Mouse (Mus musculus): ENCODE data around the gene Lrp8.

DNA sequence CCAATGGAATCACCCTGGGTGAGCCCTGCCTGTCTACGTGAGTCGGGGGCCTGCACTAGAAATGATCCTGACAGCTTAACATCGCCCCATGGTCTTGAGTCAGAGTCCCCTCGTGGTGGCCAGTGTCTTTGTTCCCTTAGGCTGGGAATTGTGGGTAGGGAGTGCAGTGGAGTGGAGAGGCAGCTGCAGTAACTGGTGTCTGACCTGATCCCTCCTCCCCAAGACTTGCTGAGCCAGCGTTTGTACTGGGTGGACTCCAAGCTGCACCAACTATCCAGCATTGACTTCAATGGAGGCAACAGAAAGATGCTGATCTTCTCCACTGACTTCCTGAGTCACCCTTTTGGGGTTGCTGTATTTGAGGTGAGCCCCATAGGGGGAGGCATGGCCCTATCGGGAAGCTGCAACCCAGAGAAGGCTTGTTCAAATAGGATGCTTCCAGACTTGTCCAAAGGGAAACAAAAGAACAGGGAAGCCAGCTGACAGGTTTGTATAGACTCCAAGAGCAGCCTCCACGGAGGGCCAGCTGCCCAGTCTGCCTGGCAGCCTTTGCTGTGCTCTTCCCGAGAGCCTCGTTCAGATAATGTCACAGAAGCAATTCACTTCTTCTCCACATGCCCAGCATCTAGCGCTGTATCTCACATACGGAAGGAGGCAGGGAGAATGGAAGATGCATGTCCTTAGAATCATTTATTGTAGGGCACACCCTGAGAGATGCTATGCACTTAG lies 55.1 kb downstream of the Lrp8 start:
- TF ChIP-seq POLR2A (IDR thresholded peaks at IDR 0.05; ENCODE audit: insufficient read depth, low read depth, low read length) (no peak), CTCF (IDR thresholded peaks at IDR 0.05; ENCODE audit: insufficient read depth, low read depth, low read length) (no peak)

Measured in olfactory bulb, adult 2 months (tissue).